Mouse (Mus musculus) megakaryocyte progenitor cell, adult 5-6 weeks (primary cell): ENCODE data around the gene Pgm1. TPM values are rescaled to one million over a fixed set of nuclear protein-coding genes. Genes with fewer than 3 reads are reported as not detected.

ENCODE experiments used
- ATAC-seq: replicated peaks from 2 replicates; pipeline ENCODE4 v1.8.0; 2016; ENCODE audit warnings: mild to moderate bottlenecking, moderate TSS enrichment, inconsistent platforms; ENCODE audit not compliant: poor library complexity
- total RNA-seq, 2 experiments: library from RNA; stranded (forward) in 1 of 2; stranded (reverse) in 1 of 2; fragments of 157-497, 149-512 nt in 1 of 2; fragments of 200-1000 nt in 1 of 2; gene quantifications; 2 replicates each; pipeline versions ENCODE4 v1.2.3 to v1.2.4; 2015 to 2017

Pgm1 gene
- total RNA-seq, 2 experiments from 2014 or later: 17.6 to 42.3 TPM

DNA sequence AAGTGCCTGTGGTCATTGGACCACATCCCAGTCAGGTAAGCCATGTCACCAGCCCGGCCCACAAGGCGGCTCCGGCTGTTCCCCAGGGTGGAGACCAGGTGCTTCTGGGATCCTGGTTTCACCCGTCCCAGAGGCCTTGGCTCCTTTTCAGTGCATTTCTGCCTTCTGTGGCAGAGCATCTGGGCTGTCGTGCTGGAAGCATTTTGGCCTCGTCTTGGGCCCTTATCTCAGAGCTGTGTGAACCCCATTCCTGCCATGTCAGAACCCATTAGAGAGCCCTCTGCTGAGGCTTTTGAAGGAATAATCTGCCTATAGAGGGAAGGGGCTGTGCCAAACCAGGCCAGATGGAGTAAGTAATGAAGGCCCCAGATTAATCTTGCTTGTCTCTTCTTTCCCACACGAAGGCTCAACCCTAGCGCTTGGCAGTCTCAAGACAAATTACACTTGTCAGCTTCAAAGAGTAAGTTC lies 80.0 kb downstream of the Pgm1 start:
- no peak for ATAC-seq

DNA sequence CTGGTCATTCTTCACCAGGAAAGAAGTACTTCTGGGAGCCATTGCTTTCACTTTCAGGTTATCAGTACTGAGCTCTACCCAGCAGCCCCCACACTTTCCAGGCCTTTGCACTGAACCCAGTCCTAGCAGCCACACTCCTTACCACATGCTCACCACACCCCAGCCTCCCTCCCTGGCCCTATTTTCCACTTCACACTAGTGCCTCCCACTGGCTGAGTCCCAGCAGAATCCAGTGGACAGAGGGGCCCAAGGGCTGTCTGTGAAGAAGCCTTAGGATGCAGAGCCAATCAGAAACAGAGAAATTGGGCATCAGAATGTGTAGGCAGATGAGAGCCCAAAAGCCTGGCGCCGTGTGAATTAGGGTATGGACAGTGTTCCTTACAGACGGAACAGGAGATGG lies 81.7 kb downstream of the Pgm1 start:
- no peak for ATAC-seq

DNA sequence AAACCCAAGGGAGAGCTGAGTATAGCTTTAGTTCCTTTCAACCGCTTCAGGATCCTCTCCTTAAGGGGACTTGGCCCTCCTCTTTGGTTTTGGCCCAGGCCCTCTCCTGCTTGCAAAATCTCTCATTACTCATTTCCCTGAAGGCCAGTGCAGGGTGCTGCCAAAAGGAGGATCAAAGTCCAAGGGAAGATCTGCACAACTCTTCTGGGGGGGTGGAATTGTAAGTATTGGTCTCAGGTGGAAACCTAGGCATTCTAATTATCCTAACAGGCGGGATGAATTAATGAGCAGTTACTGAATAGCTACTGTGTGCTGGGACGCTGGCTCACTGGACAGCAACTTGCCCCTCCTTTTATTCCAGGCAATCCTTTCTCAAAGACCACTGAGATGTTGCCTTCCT lies 82.3 kb downstream of the Pgm1 start:
- ATAC-seq: no peak

DNA sequence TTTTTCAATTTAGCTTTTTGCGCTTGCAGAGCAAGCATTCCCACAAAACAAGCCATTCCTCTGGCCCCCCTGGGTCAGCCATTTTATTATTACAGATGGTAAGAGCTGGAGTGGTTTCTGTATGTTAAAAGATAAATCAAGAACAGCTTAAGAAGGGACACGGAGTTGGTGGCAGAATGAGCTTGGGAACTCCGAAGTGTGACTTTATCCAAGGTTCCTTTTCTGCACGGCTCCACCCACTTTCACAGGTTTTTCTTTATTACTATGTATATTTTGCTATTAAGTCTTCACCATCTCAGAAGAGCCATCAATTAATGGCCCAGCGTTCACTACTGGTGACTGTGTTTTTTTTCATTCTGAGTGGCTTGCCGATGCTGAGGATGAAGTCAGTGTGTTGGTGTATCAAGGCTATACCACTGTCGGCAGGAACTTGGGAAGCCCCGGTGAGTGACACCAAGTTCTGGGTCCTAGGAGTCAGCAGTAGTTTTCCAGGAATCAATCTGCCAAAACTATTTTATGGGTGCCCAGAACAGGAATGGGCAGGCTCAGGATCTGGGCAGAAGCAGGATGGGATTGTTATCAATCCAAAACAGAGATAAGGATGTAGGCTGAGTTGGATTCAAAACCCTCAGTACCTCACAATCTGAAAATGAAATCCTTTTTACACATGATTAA lies 83.3 kb downstream of the Pgm1 start:
- ATAC-seq: no peak

DNA sequence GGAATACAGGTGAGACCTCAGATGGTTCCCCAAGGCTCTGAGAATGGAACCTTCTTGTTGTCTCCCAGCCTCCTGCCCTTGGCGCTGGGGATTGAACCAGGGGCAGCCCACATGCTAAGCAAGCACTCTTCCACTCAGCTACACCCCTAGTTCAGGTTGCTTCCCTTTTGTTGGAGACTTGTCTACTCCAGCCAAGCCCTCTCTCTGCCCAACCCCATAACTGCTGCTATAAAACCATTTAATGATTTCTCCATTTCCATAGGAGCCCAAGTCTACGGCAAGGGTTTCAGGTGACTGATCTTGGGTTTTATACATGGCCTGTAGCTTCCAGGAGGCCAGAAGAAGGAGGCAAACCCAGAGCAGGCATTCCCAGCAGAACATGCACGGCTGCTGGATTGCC lies 98.6 kb downstream of the Pgm1 start:
- no peak for ATAC-seq

DNA sequence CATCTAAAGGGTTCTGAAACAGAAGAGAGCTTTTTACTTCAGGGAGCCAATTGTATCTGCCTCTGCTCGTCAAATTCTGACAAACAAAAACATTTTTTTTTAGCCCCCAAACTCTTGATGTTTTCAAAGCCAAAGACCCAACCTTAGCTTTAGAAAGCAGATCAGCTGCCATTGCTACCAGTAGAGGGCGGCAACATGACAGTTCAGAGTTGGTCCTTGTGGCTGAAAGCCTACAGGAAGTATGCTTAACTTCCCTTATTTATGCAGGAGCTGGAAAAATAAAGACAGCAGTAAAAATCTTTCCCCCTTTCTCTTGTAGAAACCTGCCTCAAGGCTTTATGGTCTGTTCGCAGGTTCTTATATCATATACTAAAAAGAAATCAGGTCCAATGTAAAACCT lies 99.4 kb downstream of the Pgm1 start:
- ATAC-seq: peak; percentile 95

DNA sequence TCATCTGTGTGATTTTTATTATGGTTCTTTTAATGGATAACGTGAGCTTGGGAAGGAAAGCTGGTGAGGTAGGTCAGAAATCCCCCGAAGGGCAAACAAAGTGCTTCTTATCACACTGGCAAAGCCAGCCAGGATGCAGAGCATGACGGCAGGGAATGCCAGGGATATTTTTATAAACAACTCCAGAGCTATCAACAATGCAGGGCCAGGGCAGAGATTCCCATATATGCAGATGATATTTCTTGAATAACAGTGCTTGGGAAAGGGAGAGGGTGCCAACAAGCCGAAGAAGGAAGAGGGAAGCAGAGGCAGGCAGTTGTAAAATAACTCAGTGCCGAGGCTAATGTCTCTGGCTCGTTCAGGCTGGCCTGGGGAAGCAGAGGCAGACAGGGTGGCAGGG lies 102.1 kb downstream of the Pgm1 start:
- no peak for ATAC-seq

DNA sequence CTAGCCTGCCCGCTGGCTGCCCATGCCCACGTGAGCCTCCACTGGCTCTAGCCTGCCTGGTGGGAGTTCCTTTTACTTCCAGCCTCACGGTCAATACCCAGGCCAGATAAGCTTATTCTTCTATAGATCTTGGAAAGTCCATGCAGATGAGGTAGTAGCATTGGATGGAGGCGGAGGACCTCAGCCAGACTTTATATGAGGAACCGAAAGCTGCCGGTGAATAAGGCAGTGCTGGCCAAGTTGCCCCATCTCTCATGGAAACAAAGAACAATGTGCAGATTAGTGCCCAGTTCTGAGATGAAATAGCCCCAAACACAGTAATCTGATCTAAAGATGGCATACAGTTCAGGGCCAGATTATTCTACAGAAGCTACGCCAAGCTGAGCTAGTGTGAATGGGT lies 103.4 kb downstream of the Pgm1 start:
- 0 out of 2 replicates have a peak, but pooled peaks have one; percentile 15 for ATAC-seq

DNA sequence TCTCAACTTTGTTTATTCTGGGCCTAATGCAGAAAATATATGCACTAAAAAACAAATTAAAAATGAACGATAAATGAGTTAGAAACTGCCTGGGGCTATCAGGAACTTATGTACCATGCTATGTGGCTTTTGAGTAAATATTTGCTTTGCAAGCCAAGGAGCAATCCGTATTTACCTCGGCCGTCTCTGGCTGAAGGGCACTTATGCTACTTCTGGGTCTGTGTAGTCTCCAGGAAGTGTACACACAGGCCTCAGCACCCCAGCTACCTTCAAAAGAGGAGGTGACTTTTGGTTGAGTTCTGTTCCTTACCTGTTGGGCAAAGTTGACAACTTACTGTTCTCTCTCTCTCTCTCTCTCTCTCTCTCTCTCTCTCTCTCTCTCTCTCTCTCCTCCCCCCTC lies 104.7 kb downstream of the Pgm1 start:
- ATAC-seq: no peak

DNA sequence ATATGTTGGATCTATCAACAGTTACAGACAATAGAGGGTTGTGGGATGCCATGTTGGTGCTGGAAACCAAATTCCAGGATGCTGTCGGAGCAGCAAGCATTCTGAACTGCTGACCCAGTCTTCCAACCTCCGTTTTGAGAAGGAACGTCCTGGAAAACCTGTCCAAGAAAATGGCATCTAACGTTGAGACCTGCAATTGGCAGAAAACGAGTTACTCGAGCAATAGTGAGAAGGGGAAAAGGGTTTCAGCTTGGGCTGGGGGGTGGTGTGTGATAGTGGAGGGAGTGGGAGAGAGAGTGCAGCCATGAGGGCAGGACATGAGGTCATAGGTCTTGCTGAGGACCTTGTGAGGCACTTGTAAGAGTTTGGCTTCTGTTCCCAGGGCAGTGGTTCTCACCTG lies 105.8 kb downstream of the Pgm1 start:
- ATAC-seq: no peak

DNA sequence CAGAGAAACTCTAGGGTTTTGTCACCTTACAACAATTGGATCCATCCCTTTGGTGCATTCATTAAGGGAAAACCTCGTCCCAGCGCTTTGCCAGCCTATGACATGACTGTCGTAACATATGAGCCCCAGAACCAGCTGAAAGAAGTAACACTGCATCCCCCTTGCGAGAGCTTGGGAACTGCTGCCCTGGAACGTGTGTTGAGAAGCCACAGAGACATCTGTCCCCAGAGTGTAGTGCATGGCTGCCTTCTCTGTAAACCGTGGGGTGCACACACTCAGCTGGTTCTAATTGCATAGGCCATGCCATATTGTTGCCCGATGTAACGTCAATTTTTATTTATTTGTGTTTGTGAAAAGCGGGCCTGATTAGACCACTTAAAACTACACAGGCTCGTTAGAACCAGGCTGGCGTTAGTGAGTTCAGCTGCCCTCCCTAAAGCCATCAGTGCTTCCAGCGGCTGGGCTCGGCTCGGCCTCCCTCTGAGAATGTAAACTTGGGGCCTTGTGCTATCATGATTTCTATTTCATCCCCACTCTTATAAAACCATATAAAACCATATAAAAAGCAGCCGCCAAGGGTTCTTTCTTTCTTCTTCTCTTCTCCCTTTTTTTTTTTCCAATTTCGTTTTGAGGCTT lies 106.8 kb downstream of the Pgm1 start:
- ATAC-seq: no peak

Other genes with a start within 250 kb of the Pgm1 start
- 19.3 and 27.1 TPM in 2 replicates for gene Alg6, start 213.8 kb upstream of the Pgm1 start, total RNA-seq (2015)
- 18.2 and 20.6 TPM in 2 replicates for gene Alg6, start 213.8 kb upstream of the Pgm1 start, total RNA-seq (2017)
- 15.5 and 18.7 TPM in 2 replicates for gene Efcab7, start 100.2 kb upstream of the Pgm1 start, total RNA-seq (2015)
- gene Efcab7, start 100.2 kb upstream of the Pgm1 start, total RNA-seq (2017): 4.3 and 10.8 TPM in 2 replicates
- 26.8 and 29.2 TPM in 2 replicates for gene Itgb3bp, start 399 bp downstream of the Pgm1 start, total RNA-seq (2015)
- 24.4 and 28.7 TPM in 2 replicates for gene Itgb3bp, start 399 bp downstream of the Pgm1 start, total RNA-seq (2017)
- gene Ror1, start 166.4 kb downstream of the Pgm1 start, total RNA-seq (2015): not detected in 2 replicates
- not detected in 2 replicates for gene Ror1, start 166.4 kb downstream of the Pgm1 start, total RNA-seq (2017)